Mouse (Mus musculus) lung, postnatal 0 days (tissue): Measurements from ENCODE around the gene 4933407L21Rik. TPM values are rescaled to one million over a fixed set of nuclear protein-coding genes. Genes with fewer than 3 reads are reported as not detected.

ENCODE experiments used
- ATAC-seq: fragments of 200-750 bp; cut with Nextera tagmentation; 2 replicates; pipeline ENCODE4 v1.8.0; 2017; ENCODE audit warnings: moderate library complexity
- DNase-seq: peaks from one replicate; pipeline ENCODE4 v3.0.0-alpha.2; 2016; ENCODE audit warnings: low spot score
- H3K27ac ChIP-seq: fragments of 300-500 bp; sonication (generic); 2 replicates; pipeline ENCODE4 v1.5.1; 2014; ENCODE audit warnings: antibody characterized with exemption, mild to moderate bottlenecking, low read length, mixed read lengths
- H3K27me3 ChIP-seq: fragments of 300-500 bp; sonication (generic); replicated peaks from 2 replicates; pipeline ENCODE4 v1.6.1; 2014; ENCODE audit warnings: low read length, mixed read lengths; ENCODE audit not compliant: insufficient read depth
- H3K36me3 ChIP-seq: fragments of 300-500 bp; sonication (generic); 2 replicates; pipeline ENCODE4 v1.6.1; 2014; ENCODE audit warnings: low read length, mixed read lengths; ENCODE audit not compliant: insufficient read depth
- H3K4me1 ChIP-seq: fragments of 300-500 bp; sonication (generic); 2 replicates; pipeline ENCODE4 v1.6.1; 2014; ENCODE audit warnings: antibody characterized with exemption, low read depth, low read length, mixed read lengths; ENCODE audit not compliant: insufficient read depth
- H3K4me2 ChIP-seq: fragments of 300-500 bp; sonication (generic); replicated peaks from 2 replicates; pipeline ENCODE4 v1.6.1; 2014; ENCODE audit warnings: low read depth, mild to moderate bottlenecking, low read length, moderate library complexity, mixed read lengths
- H3K4me3 ChIP-seq: fragments of 300-500 bp; sonication (generic); 2 replicates; pipeline ENCODE4 v1.5.1; 2014; ENCODE audit warnings: low read depth, low read length
- H3K9ac ChIP-seq: fragments of 300-500 bp; sonication (generic); replicated peaks from 2 replicates; pipeline ENCODE4 v1.6.1; 2014; ENCODE audit warnings: low read depth, mild to moderate bottlenecking
- H3K9me3 ChIP-seq: fragments of 300-500 bp; sonication (generic); 2 replicates; pipeline ENCODE4 v1.6.1; 2016; ENCODE audit warnings: low read length, mixed read lengths
- CTCF ChIP-seq: IDR thresholded peaks from 2 replicates; pipeline ENCODE4 v1.5.1; 2016; ENCODE audit warnings: antibody characterized with exemption, mild to moderate bottlenecking
- EP300 ChIP-seq: IDR thresholded peaks from 2 replicates; pipeline ENCODE4 v1.6.1; 2016; ENCODE audit warnings: antibody characterized with exemption, mild to moderate bottlenecking, control low read depth
- WGBS: fragments of 180-500 bp; shearing (Covaris S2); extraction: QIAGEN DNeasy Blood & Tissue Kit; methylation state at CpG from one replicate; pipeline ENCODE4 v1.1.7; 2014; 5-methylcytosine and 5-hydroxymethylcytosine counted together
- polyA plus RNA-seq: library from polyadenylated mRNA; unstranded; fragments of >200 nt; fragmentation: Nextera tagmentation; extraction: Ambion mirVana; gene quantifications from 2 replicates; pipeline ENCODE4 v1.2.1, GENCODE M21; 2015

Gene 4933407L21Rik
- polyA plus RNA-seq, 1 experiment from 2014 or later: 0.11 TPM

GRCm38 (mm10) chr1:85960873-85961272, 32.6 kb downstream of the 4933407L21Rik start, which contains the start of gene Gpr55:
Gene Gpr55, minus strand, starts transcription at chr1:85961007.
- H3K4me1 ChIP-seq: peaks cover 5% of the 10 kb centered on the region; the same call in 1 of the 2 replicates
- no peak for TF ChIP-seq EP300
- no peak for TF ChIP-seq CTCF
- no peak within 1 kb of the TSS for H3K27ac ChIP-seq
- WGBS: 66% methylated on average over 5 of the region's 5 CpGs
- no peaks in the 10 kb centered on the region for H3K9me3 ChIP-seq
- H3K36me3 ChIP-seq: no peaks in the 10 kb centered on the region
- H3K9ac ChIP-seq: no peak within 1 kb of the TSS
- DNase-seq: peak; percentile 61
- no peaks in the 10 kb centered on the region for H3K27me3 ChIP-seq
- peak; percentile 21; the same call in 1 of the 2 replicates for ATAC-seq
- H3K4me2 ChIP-seq: no peak within 1 kb of the TSS
- H3K4me3 ChIP-seq: no peak within 1 kb of the TSS

GRCm38 (mm10) chr1:85962081-85962480, 33.8 kb downstream of the 4933407L21Rik start:
- H3K9ac ChIP-seq: no peak overlapping the region
- ATAC-seq: no peak
- peaks cover 5% of the 10 kb centered on the region; the same call in 1 of the 2 replicates for H3K4me1 ChIP-seq
- H3K4me3 ChIP-seq: no peak overlapping the region
- no peaks in the 10 kb centered on the region for H3K27me3 ChIP-seq
- H3K36me3 ChIP-seq: no peaks in the 10 kb centered on the region
- H3K4me2 ChIP-seq: no peak overlapping the region
- DNase-seq: peak; percentile 10
- 54% methylated on average over 3 of the region's 3 CpGs for WGBS
- H3K9me3 ChIP-seq: no peaks in the 10 kb centered on the region
- no peak overlapping the region for H3K27ac ChIP-seq
- TF ChIP-seq CTCF (no peak), EP300 (no peak)

- DNase-seq (no peak), ATAC-seq (no peak)
- Histone ChIP-seq H3K27ac (no peak overlapping the region), H3K27me3 (no peaks in the 10 kb centered on the region), H3K4me2 (no peak overlapping the region), H3K4me1 (no peaks in the 10 kb centered on the region), H3K9ac (no peak overlapping the region), H3K9me3 (no peaks in the 10 kb centered on the region), H3K4me3 (no peak overlapping the region), H3K36me3 (no peaks in the 10 kb centered on the region)
- TF ChIP-seq EP300 (no peak), CTCF (no peak)
- 66% methylated on average over 3 of the region's 3 CpGs for WGBS
Measured at GRCm38 (mm10) chr1:85965856-85966255, 37.6 kb downstream of the 4933407L21Rik start.

DNA sequence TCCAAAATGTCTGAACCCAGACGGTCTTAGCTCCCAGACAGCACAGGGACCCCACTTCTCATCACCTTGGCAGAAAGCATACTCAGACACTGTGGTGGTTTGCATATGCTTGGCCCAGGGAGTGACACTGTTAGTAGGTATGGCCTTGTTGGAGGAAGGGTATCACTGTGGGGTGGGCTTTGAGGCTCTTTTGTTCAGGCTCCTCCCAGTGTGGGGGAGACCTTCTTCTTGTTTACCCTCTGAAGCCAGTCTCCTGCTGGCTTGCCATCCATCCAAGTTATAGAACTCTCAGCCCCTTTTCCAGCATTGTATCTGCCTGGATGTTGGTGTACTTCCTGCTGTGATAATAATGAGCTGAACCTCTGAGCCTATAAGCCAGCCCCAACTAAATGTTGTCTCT, 40.8 kb downstream of the 4933407L21Rik start:
- Histone ChIP-seq H3K36me3 (no peaks in the 10 kb centered on the region), H3K27ac (no peak overlapping the region), H3K4me1 (no peaks in the 10 kb centered on the region), H3K9ac (no peak overlapping the region), H3K4me3 (no peak overlapping the region), H3K4me2 (no peak overlapping the region), H3K27me3 (no peaks in the 10 kb centered on the region), H3K9me3 (no peaks in the 10 kb centered on the region)
- 64% methylated on average over 1 of the region's 1 CpGs for WGBS
- no peak for TF ChIP-seq EP300
- TF ChIP-seq CTCF: no peak
- ATAC-seq (no peak), DNase-seq (no peak)

DNA sequence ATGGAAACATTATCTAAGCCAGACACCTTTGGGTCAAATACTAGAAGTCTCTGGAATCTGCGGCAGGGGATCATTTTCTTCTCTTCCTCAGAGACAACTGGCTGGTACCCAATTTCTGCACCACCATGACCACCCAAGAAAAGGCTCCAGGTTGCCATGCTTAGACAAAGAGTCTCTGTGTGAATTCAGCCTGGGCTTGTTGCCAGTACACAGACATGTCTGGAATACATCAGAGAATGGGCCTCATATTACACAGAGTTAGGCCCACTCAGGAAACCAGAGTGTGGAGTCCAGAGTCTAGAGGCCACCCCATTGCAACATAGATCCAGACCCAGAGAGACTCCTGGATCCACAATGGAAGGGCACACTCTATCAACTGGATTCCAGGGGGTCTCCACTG, 41.2 kb downstream of the 4933407L21Rik start:
- H3K9me3 ChIP-seq: no peaks in the 10 kb centered on the region
- TF ChIP-seq EP300 (no peak), CTCF (no peak)
- WGBS: 63% methylated on average over 1 of the region's 1 CpGs

GRCm38 (mm10) chr1:85971070-85971469, 42.8 kb downstream of the 4933407L21Rik start:
- no peak overlapping the region for H3K9ac ChIP-seq
- no peak overlapping the region for H3K27ac ChIP-seq
- ATAC-seq (no peak), DNase-seq (no peak)
- TF ChIP-seq EP300 (no peak), CTCF (no peak)
- H3K4me1 ChIP-seq: no peaks in the 10 kb centered on the region
- no peaks in the 10 kb centered on the region for H3K27me3 ChIP-seq
- no peak overlapping the region for H3K4me2 ChIP-seq
- 82% methylated on average over 3 of the region's 3 CpGs for WGBS
- H3K4me3 ChIP-seq: no peak overlapping the region
- no peaks in the 10 kb centered on the region for H3K9me3 ChIP-seq
- no peaks in the 10 kb centered on the region for H3K36me3 ChIP-seq

More for the DNA sequence above, 41.2 kb downstream of the 4933407L21Rik start:
- no peaks in the 10 kb centered on the region for H3K4me1 ChIP-seq
- no peak overlapping the region for H3K9ac ChIP-seq
- no peak for DNase-seq
- no peaks in the 10 kb centered on the region for H3K36me3 ChIP-seq
- no peak for ATAC-seq
- H3K27ac ChIP-seq: no peak overlapping the region
- no peak overlapping the region for H3K4me3 ChIP-seq
- no peak overlapping the region for H3K4me2 ChIP-seq
- H3K27me3 ChIP-seq: no peaks in the 10 kb centered on the region

- ATAC-seq (no peak), DNase-seq (no peak)
- no peak overlapping the region for H3K27ac ChIP-seq
- TF ChIP-seq CTCF: no peak
- no peak for TF ChIP-seq EP300
- no peaks in the 10 kb centered on the region for H3K9me3 ChIP-seq
- no peaks in the 10 kb centered on the region for H3K27me3 ChIP-seq
- 40% methylated on average over 3 of the region's 3 CpGs for WGBS
- no peak overlapping the region for H3K4me3 ChIP-seq
- H3K9ac ChIP-seq: no peak overlapping the region
- H3K36me3 ChIP-seq: no peaks in the 10 kb centered on the region
- H3K4me2 ChIP-seq: no peak overlapping the region
- no peaks in the 10 kb centered on the region for H3K4me1 ChIP-seq
Measured at GRCm38 (mm10) chr1:85972341-85972740, 44.1 kb downstream of the 4933407L21Rik start.
